In genomic region chr12:94283572-94283971, GRCm38 (mm10) we compare ENCODE assay signal across 11 mouse cellular contexts.
"Had no signal": no experiment of that assay in that cellular context is flagged by ENCODE, and none has a peak within 500 bp of the region (broad histone marks: within the 10 kb centered on the region; RNA-seq: fewer than 3 reads in every experiment).

No protein-coding gene starts in this region.

- H3K4me2 ChIP-seq: limb, embryonic 13.5 days; liver, embryonic 15.5 days; lung, embryonic 14.5 days; midbrain, embryonic 12.5 days had no signal

- DNase-seq: kidney, adult 9 months; kidney, postnatal 14 days; left cerebral cortex, postnatal 4 days; lung, embryonic 14.5 days; right cerebral cortex, postnatal 14 days; thymus, postnatal 36 days had no signal

- H3K4me3 ChIP-seq: limb, embryonic 13.5 days; liver, embryonic 15.5 days; megakaryocyte, embryonic 14.5 days; midbrain, embryonic 12.5 days had no signal

- H3K4me1 ChIP-seq: limb, embryonic 13.5 days; liver, embryonic 15.5 days; megakaryocyte, embryonic 14.5 days; midbrain, embryonic 12.5 days had no signal

- H3K9me3 ChIP-seq: limb, embryonic 13.5 days; liver, embryonic 15.5 days; megakaryocyte, embryonic 14.5 days; midbrain, embryonic 12.5 days had no signal

- H3K27ac ChIP-seq: limb, embryonic 13.5 days; liver, embryonic 15.5 days; macrophage; midbrain, embryonic 12.5 days had no signal

- H3K36me3 ChIP-seq: limb, embryonic 13.5 days; liver, embryonic 15.5 days; midbrain, embryonic 12.5 days had no signal

- H3K9ac ChIP-seq: limb, embryonic 13.5 days; liver, embryonic 15.5 days; lung, embryonic 14.5 days; midbrain, embryonic 12.5 days had no signal

- H3K27me3 ChIP-seq: limb, embryonic 13.5 days; liver, embryonic 15.5 days; megakaryocyte, embryonic 14.5 days; midbrain, embryonic 12.5 days had no signal
